In genomic region chr15:12823455-12824119, GRCm38 (mm10) we compare ENCODE assay signal across 8 mouse cellular contexts. TPM values are rescaled to one million over a fixed set of nuclear protein-coding genes. Genes with fewer than 3 reads are reported as not detected.
DNase-seq lines count a peak whose midpoint lies in the region; ATAC-seq and TF ChIP-seq lines count a peak whose summit lies in the region.

No protein-coding gene starts in this region.

- WGBS in heart, embryonic 10.5 days = 88% methylated on average over 2 of the region's 2 CpGs
- WGBS in heart, postnatal 0 days = 83% methylated on average over 2 of the region's 2 CpGs
- WGBS in midbrain, embryonic 11.5 days = 94% methylated on average over 2 of the region's 2 CpGs

- peaks cover 15% of the 10 kb centered on the region for H3K4me1 ChIP-seq in heart, embryonic 10.5 days
- peaks cover 2 to 23% of the 10 kb centered on the region in 2 experiments; a peak in 3 of 4 replicates for H3K4me1 ChIP-seq in MEL (ENCODE audit: control insufficient read depth in 1 of 2, insufficient read depth in 2 of 2, low read length in 2 of 2)
- peaks cover 16% of the 10 kb centered on the region; the same call in 1 of the 2 replicates for H3K4me1 ChIP-seq in heart, postnatal 0 days (ENCODE audit: control insufficient read depth, insufficient read depth)
- peaks cover 9% of the 10 kb centered on the region for H3K4me1 ChIP-seq in midbrain, embryonic 11.5 days (ENCODE audit: control insufficient read depth, insufficient read depth, low read length)

- H3K36me3 ChIP-seq in heart, embryonic 10.5 days = peaks cover 60% of the 10 kb centered on the region
- peaks cover 19 to 33% of the 10 kb centered on the region in 2 experiments for H3K36me3 ChIP-seq in MEL (ENCODE audit: control insufficient read depth in 1 of 2, insufficient read depth in 2 of 2, low read length in 2 of 2)
- peaks cover 48% of the 10 kb centered on the region for H3K36me3 ChIP-seq in heart, postnatal 0 days (replicated peaks; ENCODE audit: control insufficient read depth, insufficient read depth, low read length)
- H3K36me3 ChIP-seq in midbrain, embryonic 11.5 days (ENCODE audit: control insufficient read depth, insufficient read depth, low read length) = peaks cover 14% of the 10 kb centered on the region

- no peak for DNase-seq in heart, embryonic 10.5 days (ENCODE audit: low spot score)
- no peak for DNase-seq in heart, postnatal 4 days
- DNase-seq in MEL (ENCODE audit: low read depth, low spot score) = peak; percentile 66
- no peak for DNase-seq in heart, postnatal 0 days (ENCODE audit: low spot score)
- no peak for DNase-seq in midbrain, embryonic 11.5 days (ENCODE audit: low spot score, missing footprints)
- DNase-seq in retina, postnatal 1 day = no peak
- DNase-seq in spleen, postnatal 36 days (ENCODE audit: low spot score in 2 of 2) = no peak
- DNase-seq in embryo, embryonic 10.5 days (ENCODE audit: low spot score) = no peak

- no peaks in the 10 kb centered on the region for H3K9me3 ChIP-seq in heart, embryonic 10.5 days
- no peaks in the 10 kb centered on the region for H3K9me3 ChIP-seq in MEL (replicated peaks; ENCODE audit: insufficient read depth, low read length)
- no peaks in the 10 kb centered on the region for H3K9me3 ChIP-seq in heart, postnatal 0 days (replicated peaks; ENCODE audit: control insufficient read depth, low read length)
- H3K9me3 ChIP-seq in midbrain, embryonic 11.5 days (ENCODE audit: control insufficient read depth, low read length) = no peaks in the 10 kb centered on the region

- TF ChIP-seq CTCF in MEL (IDR thresholded peaks at IDR 0.05 in 2 of 3, conservative IDR thresholded peaks at IDR 0.05 in 1 of 3; ENCODE audit: control insufficient read depth in 1 of 3, insufficient read depth in 1 of 3, low read depth in 2 of 3, low read length in 3 of 3, poor library complexity in 1 of 3, severe bottlenecking in 1 of 3) = no peak
- TF ChIP-seq CTCF in heart, postnatal 0 days (IDR thresholded peaks at IDR 0.05; ENCODE audit: low read depth) = no peak

- peak overlapping the region; percentile 94 for H3K4me3 ChIP-seq in heart, embryonic 10.5 days
- peak overlapping the region; percentile 71 to 89 for H3K4me3 ChIP-seq in MEL (ENCODE audit: control insufficient read depth in 1 of 2, insufficient read depth in 1 of 2, low read depth in 2 of 2, low read length in 2 of 2)
- peak overlapping the region; percentile 93 for H3K4me3 ChIP-seq in heart, postnatal 0 days (ENCODE audit: low read depth, low read length)
- peak overlapping the region; percentile 83 for H3K4me3 ChIP-seq in midbrain, embryonic 11.5 days (ENCODE audit: low read depth, low read length)

- ATAC-seq in heart, postnatal 0 days (ENCODE audit: insufficient read depth, low read depth) = no peak
- ATAC-seq in midbrain, embryonic 11.5 days (ENCODE audit: low FRiP score) = no peak

- peak; percentile 7 to 34; a peak in 3 of 4 replicates for TF ChIP-seq EP300 in MEL (IDR thresholded peaks at IDR 0.05; ENCODE audit: low read depth in 1 of 2, low read length in 2 of 2)
- no peak for TF ChIP-seq EP300 in heart, postnatal 0 days (IDR thresholded peaks at IDR 0.05; ENCODE audit: low read depth)

- H3K9ac ChIP-seq in MEL (ENCODE audit: control insufficient read depth, low read depth, low read length, poor library complexity, severe bottlenecking) = peak overlapping the region; percentile 95
- H3K9ac ChIP-seq in heart, postnatal 0 days (replicated peaks; ENCODE audit: low read depth, low read length) = peak overlapping the region; percentile 89
- H3K9ac ChIP-seq in midbrain, embryonic 11.5 days (ENCODE audit: low read length) = peak overlapping the region; percentile 94

- peak overlapping the region; percentile 72 for H3K4me2 ChIP-seq in heart, postnatal 0 days (ENCODE audit: low read depth, low read length)
- H3K4me2 ChIP-seq in midbrain, embryonic 11.5 days = peak overlapping the region; percentile 61

- peaks cover 28% of the 10 kb centered on the region for H3K79me2 ChIP-seq in MEL (ENCODE audit: control insufficient read depth, insufficient read depth, low read length, poor library complexity)

- H3K27me3 ChIP-seq in heart, embryonic 10.5 days (ENCODE audit: insufficient read depth, poor library complexity, severe bottlenecking) = no peaks in the 10 kb centered on the region
- no peaks in the 10 kb centered on the region for H3K27me3 ChIP-seq in MEL (ENCODE audit: control insufficient read depth in 1 of 2, insufficient read depth in 2 of 2, low read length in 2 of 2)
- no peaks in the 10 kb centered on the region for H3K27me3 ChIP-seq in heart, postnatal 0 days (ENCODE audit: control insufficient read depth, insufficient read depth, low read length)
- no peaks in the 10 kb centered on the region for H3K27me3 ChIP-seq in midbrain, embryonic 11.5 days (ENCODE audit: control insufficient read depth, insufficient read depth, low read length)

- H3K27ac ChIP-seq in heart, embryonic 10.5 days = peak overlapping the region; percentile 99
- peak overlapping the region; percentile 79 for H3K27ac ChIP-seq in MEL (ENCODE audit: control insufficient read depth, low read depth, low read length)
- peak overlapping the region; percentile 76; the same call in 1 of the 2 replicates for H3K27ac ChIP-seq in heart, postnatal 0 days (ENCODE audit: low read depth)
- no peak overlapping the region; the same call in 1 of the 2 replicates for H3K27ac ChIP-seq in midbrain, embryonic 11.5 days (ENCODE audit: low read depth, low read length)

- TF ChIP-seq POLR2A in MEL (IDR thresholded peaks at IDR 0.05; ENCODE audit: control insufficient read depth in 1 of 2, insufficient read depth in 1 of 2, low read depth in 1 of 2, low read length in 2 of 2, poor library complexity in 1 of 2) = no peak

- no peak for TF ChIP-seq RAD21 in MEL (IDR thresholded peaks at IDR 0.05; ENCODE audit: low read depth, low read length)

TF ChIP-seq in MEL, 35 proteins besides CTCF, POLR2A, EP300 and RAD21:
- TF ChIP-seq ZMIZ1 (IDR thresholded peaks at IDR 0.05; ENCODE audit: low read depth, low read length) (no peak), TAL1 (IDR thresholded peaks at IDR 0.05; ENCODE audit: low read length) (peak; percentile 50; the same call in 1 of the 2 replicates), TCF12 (IDR thresholded peaks at IDR 0.05; ENCODE audit: low read depth, low read length) (no peak), SMC3 (IDR thresholded peaks at IDR 0.05; ENCODE audit: low read depth, low read length) (no peak), CHD1 (IDR thresholded peaks at IDR 0.05; ENCODE audit: low read depth, low read length) (peak; percentile 97), ZNF384 (IDR thresholded peaks at IDR 0.05; ENCODE audit: low read depth, low read length) (peak; percentile 96), RCOR1 (IDR thresholded peaks at IDR 0.05; ENCODE audit: low read depth, low read length) (no peak), MXI1 (IDR thresholded peaks at IDR 0.05; ENCODE audit: low read depth, low read length) (no peak), MYC (IDR thresholded peaks at IDR 0.05; ENCODE audit: low read depth, low read length) (no peak), GABPA (IDR thresholded peaks at IDR 0.05; ENCODE audit: low read depth, low read length) (no peak), KAT2A (conservative IDR thresholded peaks at IDR 0.05; ENCODE audit: low read depth, low read length) (no peak), UBTF (IDR thresholded peaks at IDR 0.05; ENCODE audit: borderline replicate concordance, insufficient read depth, low read depth, low read length) (no peak), GATA1 (IDR thresholded peaks at IDR 0.05; ENCODE audit: low read depth, low read length) (peak; percentile 55), POLR2AphosphoS5 (IDR thresholded peaks at IDR 0.05; ENCODE audit: borderline replicate concordance, low read depth, low read length) (no peak), HCFC1 (IDR thresholded peaks at IDR 0.05; ENCODE audit: low read depth, low read length) (no peak), E2F4 (IDR thresholded peaks at IDR 0.05; ENCODE audit: borderline replicate concordance, low read depth, low read length) (no peak), JUND (IDR thresholded peaks at IDR 0.05; ENCODE audit: low read depth, low read length) (no peak), ELF1 (IDR thresholded peaks at IDR 0.05; ENCODE audit: low read depth, low read length) (no peak), MAX (IDR thresholded peaks at IDR 0.05; ENCODE audit: low read length) (0 out of 2 replicates have a peak, but pooled peaks have one; percentile 25)

RNA-seq across cellular contexts. Expression of gene 6030458C11Rik, which starts 0.9 kb away (rescaled TPM):
- 39.8 and 42.3 TPM in 2 replicates for polyA plus RNA-seq in heart, embryonic 10.5 days (2016; fragmentation: Nextera tagmentation; extraction: Ambion mirVana)
- 10 to 100 TPM; 15.2 to 17.0 TPM for total RNA-seq in heart, postnatal 4 days (2021)
- 16.7 and 21.9 TPM in 2 replicates for total RNA-seq in MEL (2012; rRNA removed)
- polyA plus RNA-seq in MEL (2012; ENCODE audit: insufficient read depth in 1 of 2, insufficient read length in 2 of 2, low read depth in 1 of 2, low replicate concordance in 2 of 2, missing spikeins in 1 of 2) = 10 to 100 TPM in 1 of 2 experiments, not detected in 1; 25.7 TPM
- 9.5 and 13.0 TPM in 2 replicates for total RNA-seq in heart, postnatal 0 days (2014; rRNA removed; ENCODE audit: low replicate concordance)
- 15.8 and 16.1 TPM in 2 replicates for polyA plus RNA-seq in heart, postnatal 0 days (2015; fragmentation: Nextera tagmentation; extraction: Ambion mirVana)
- 24.3 and 25.3 TPM in 2 replicates for polyA plus RNA-seq in midbrain, embryonic 11.5 days (2014; fragmentation: Nextera tagmentation; extraction: Ambion mirVana)

RNA-seq across cellular contexts. Expression of gene Drosha, which starts 1.0 kb away (rescaled TPM):
- 47.3 and 52.6 TPM in 2 replicates for polyA plus RNA-seq in heart, embryonic 10.5 days (2016; fragmentation: Nextera tagmentation; extraction: Ambion mirVana)
- 10 to 100 TPM; 32.5 to 35.4 TPM for total RNA-seq in heart, postnatal 4 days (2021)
- total RNA-seq in MEL (2012; rRNA removed) = 42.0 and 43.3 TPM in 2 replicates
- polyA plus RNA-seq in MEL (2012; ENCODE audit: insufficient read depth in 1 of 2, insufficient read length in 2 of 2, low read depth in 1 of 2, low replicate concordance in 2 of 2, missing spikeins in 1 of 2) = 100 to 1,000 TPM in 1 of 2 experiments, 10 to 100 TPM in 1; 96.9 to 482 TPM
- 10.1 and 12.5 TPM in 2 replicates for total RNA-seq in heart, postnatal 0 days (2014; rRNA removed; ENCODE audit: low replicate concordance)
- 11.9 and 12.4 TPM in 2 replicates for polyA plus RNA-seq in heart, postnatal 0 days (2015; fragmentation: Nextera tagmentation; extraction: Ambion mirVana)
- polyA plus RNA-seq in midbrain, embryonic 11.5 days (2014; fragmentation: Nextera tagmentation; extraction: Ambion mirVana) = 79.2 and 83.7 TPM in 2 replicates
